ENCODE assay signal across 9 mouse cellular contexts in genomic region chr10:116319246-116319645, GRCm38 (mm10). TPM values are rescaled to one million over a fixed set of nuclear protein-coding genes. Genes with fewer than 3 reads are reported as not detected.
DNase-seq lines count a peak whose midpoint lies in the region; ATAC-seq and TF ChIP-seq lines count a peak whose summit lies in the region.
"Had no signal": no experiment of that assay in that cellular context is flagged by ENCODE, and none has a peak within 500 bp of the region (broad histone marks: within the 10 kb centered on the region; RNA-seq: fewer than 3 reads in every experiment).

No protein-coding gene starts in this region.

- H3K9me3 ChIP-seq in hindbrain, postnatal 0 days (ENCODE audit: low read length), result no peaks in the 10 kb centered on the region

- no peak overlapping the region for H3K9ac ChIP-seq in hindbrain, postnatal 0 days (replicated peaks; ENCODE audit: low read length)

- peak; percentile 94 for TF ChIP-seq CTCF in hindbrain, postnatal 0 days (IDR thresholded peaks at IDR 0.05; ENCODE audit: low read depth)

- peak; percentile 51; the same call in 1 of the 2 replicates for ATAC-seq in hindbrain, postnatal 0 days
- ATAC-seq in megakaryocyte, adult 5-6 weeks (ENCODE audit: poor library complexity, severe bottlenecking), result peak; percentile 69

- no peaks in the 10 kb centered on the region for H3K36me3 ChIP-seq in hindbrain, postnatal 0 days (ENCODE audit: insufficient read depth, low read length)
- no peaks in the 10 kb centered on the region for H3K36me3 ChIP-seq in splenic B cell, adult 2 months (ENCODE audit: control insufficient read depth, insufficient read depth, low read length, poor library complexity, severe bottlenecking)
- H3K36me3 ChIP-seq: G1E had no signal

- intact Hi-C loops in heart, postnatal 25 days (cut with DNase I), result loop anchor here (2.0 to 5.0 kb wide), 2 partner anchors 110 to 932 kb away; no protein-coding TSS in a partner anchor

- H3K4me1 ChIP-seq in hindbrain, postnatal 0 days (ENCODE audit: insufficient read depth, low read length), result no peaks in the 10 kb centered on the region

- H3K27ac ChIP-seq in hindbrain, postnatal 0 days, result no peak overlapping the region

- H3K4me2 ChIP-seq in hindbrain, postnatal 0 days (ENCODE audit: low read depth, low read length), result peak overlapping the region; percentile 25

- peak; percentile 79 to 91 for DNase-seq in heart, adult 18-20 months
- DNase-seq in heart, postnatal 25 days (ENCODE audit: low spot score), result no peak
- peak; percentile 74 for DNase-seq in cerebellum, adult 8-10 months
- peak; percentile 56 to 94 for DNase-seq in frontal cortex, adult 2 months (ENCODE audit: extremely low spot score in 1 of 2, low spot score in 1 of 2)
- peak; percentile 94 for DNase-seq in hindbrain, postnatal 0 days (ENCODE audit: low spot score)
- peak; percentile 64 for DNase-seq in left cerebral cortex, adult 11 months (ENCODE audit: low spot score)
- peak; percentile 46 for DNase-seq in splenic B cell, adult 2 months (ENCODE audit: low read depth, low spot score)

- H3K27me3 ChIP-seq in hindbrain, postnatal 0 days (ENCODE audit: insufficient read depth, low read length), result no peaks in the 10 kb centered on the region
- no peaks in the 10 kb centered on the region for H3K27me3 ChIP-seq in splenic B cell, adult 2 months (ENCODE audit: control insufficient read depth, insufficient read depth, low read length, poor library complexity, severe bottlenecking)

- no peak overlapping the region for H3K4me3 ChIP-seq in hindbrain, postnatal 0 days (ENCODE audit: low read length)

- whole genome bisulfite sequencing in hindbrain, postnatal 0 days, result 21% methylated on average over 12 of the region's 12 CpGs

RNA-seq across cellular contexts. Expression of gene Ptprb, which starts 43.9 kb away (rescaled TPM):
- 10 to 100 TPM; 53.8 to 58.0 TPM for total RNA-seq in heart, adult 18-20 months (2021)
- 10 to 100 TPM; 64.6 to 77.4 TPM for total RNA-seq in heart, postnatal 25 days (2021)
- polyA plus RNA-seq in frontal cortex, adult 2 months (2012; rRNA removed), result 9.5 and 10.9 TPM in 2 replicates
- total RNA-seq in hindbrain, postnatal 0 days (2014; rRNA removed), result 8.1 and 8.8 TPM in 2 replicates
- 3.1 and 3.5 TPM in 2 replicates for polyA plus RNA-seq in hindbrain, postnatal 0 days (2015; fragmentation: Nextera tagmentation; extraction: Ambion mirVana)
- total RNA-seq in megakaryocyte, adult 5-6 weeks (2015), result not detected in 2 replicates
- total RNA-seq in megakaryocyte, adult 5-6 weeks (2017), result not detected in 2 replicates
- polyA plus RNA-seq: G1E had no signal
